Mouse (Mus musculus) cortical plate, adult 2 months (tissue): ENCODE results near the gene Asb6.
A peak's percentile ranks its signal among the peaks of the same experiment; 100 is the strongest.

ENCODE experiments used
- CTCF ChIP-seq: fragments of 200-500 bp; IDR thresholded peaks from 2 replicates; pipeline ENCODE4 v1.5.1; 2011; ENCODE audit warnings: mild to moderate bottlenecking, control low read depth, low read length; ENCODE audit not compliant: insufficient read depth; ENCODE audit errors: extremely low read depth
- POLR2A ChIP-seq: fragments of 200-500 bp; IDR thresholded peaks from 2 replicates; pipeline ENCODE4 v1.6.1; 2011; ENCODE audit warnings: mild to moderate bottlenecking, low read length, control low read depth; ENCODE audit not compliant: insufficient read depth; ENCODE audit errors: extremely low read depth

GRCm38 (mm10) chr2:30807147-30807647, 22.9 kb downstream of the Asb6 start:
- TF ChIP-seq POLR2A (0 out of 2 replicates have a peak, but pooled peaks have one; percentile 38), CTCF (no peak)
